Mouse (Mus musculus): ENCODE measurements around the gene Smim24. TPM values are rescaled to one million over a fixed set of nuclear protein-coding genes. Genes with fewer than 3 reads are reported as not detected.

The Smim24 gene
- polyA plus RNA-seq, 1 experiment from 2014 or later = 1.9 TPM

GRCm38 (mm10) chr10:81356991-81357844, 35.6 kb upstream of the Smim24 start, which contains the start of gene Mfsd12:
TSS of gene Mfsd12 (plus strand) at chr10:81357491.
- Histone ChIP-seq H3K4me3 (peak within 1 kb of the TSS; percentile 86), H3K27ac (peak within 1 kb of the TSS; percentile 84), H3K4me1 (peaks cover 69% of the 10 kb centered on the region), H3K36me3 (replicated peaks) (peaks cover 14% of the 10 kb centered on the region), H3K9me3 (no peaks in the 10 kb centered on the region), H3K27me3 (ENCODE audit: poor library complexity, severe bottlenecking) (peaks cover 48% of the 10 kb centered on the region)
- DNase-seq (ENCODE audit: extremely low spot score, low spot score) = peak; percentile 83
- 2% methylated on average over 78 of the region's 79 CpGs for WGBS

DNA sequence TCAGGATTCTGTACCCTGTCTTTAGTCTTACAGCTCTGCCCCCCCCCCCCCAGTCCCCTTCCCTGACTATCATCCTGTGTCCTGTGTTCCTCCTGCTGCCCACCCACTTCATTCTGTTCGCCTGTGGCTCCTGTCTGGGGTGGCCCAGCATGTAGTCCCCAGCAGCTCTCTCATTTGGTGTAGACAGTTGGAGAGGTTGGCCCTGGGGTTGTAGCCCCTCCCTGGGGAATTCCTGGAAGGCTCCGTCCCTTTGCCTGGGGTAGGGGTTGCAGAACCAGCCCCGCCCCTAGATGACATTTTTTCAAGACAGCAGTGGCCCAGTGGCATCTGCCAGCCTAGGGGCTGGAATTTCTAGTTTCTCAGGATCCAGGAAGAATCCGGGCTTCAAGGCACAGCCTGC, 34.6 kb upstream of the Smim24 start:
- 29% methylated on average over 4 of the region's 4 CpGs for WGBS
- DNase-seq (ENCODE audit: extremely low spot score, low spot score) = no peak
- Histone ChIP-seq H3K9me3 (no peaks in the 10 kb centered on the region), H3K36me3 (replicated peaks) (peaks cover 23% of the 10 kb centered on the region), H3K27me3 (ENCODE audit: poor library complexity, severe bottlenecking) (peaks cover 58% of the 10 kb centered on the region), H3K4me1 (peaks cover 79% of the 10 kb centered on the region), H3K4me3 (peak overlapping the region; percentile 86), H3K27ac (peak overlapping the region; percentile 84)

GRCm38 (mm10) chr10:81358841-81359240, 34.0 kb upstream of the Smim24 start:
- H3K27ac ChIP-seq = 0 out of 2 replicates have a peak overlapping the region, but pooled peaks have one; percentile 22
- no peak for DNase-seq (ENCODE audit: extremely low spot score, low spot score)
- H3K27me3 ChIP-seq (ENCODE audit: poor library complexity, severe bottlenecking) = peaks cover 64% of the 10 kb centered on the region
- H3K9me3 ChIP-seq = no peaks in the 10 kb centered on the region
- peaks cover 85% of the 10 kb centered on the region for H3K4me1 ChIP-seq
- H3K36me3 ChIP-seq (replicated peaks) = peaks cover 23% of the 10 kb centered on the region
- WGBS = 67% methylated on average over 1 of the region's 1 CpGs
- peak overlapping the region; percentile 86; the same call in 1 of the 2 replicates for H3K4me3 ChIP-seq

GRCm38 (mm10) chr10:81360721-81361120, 32.1 kb upstream of the Smim24 start:
- Histone ChIP-seq H3K4me1 (peaks cover 93% of the 10 kb centered on the region), H3K27me3 (ENCODE audit: poor library complexity, severe bottlenecking) (peaks cover 76% of the 10 kb centered on the region), H3K4me3 (no peak overlapping the region), H3K36me3 (replicated peaks) (peaks cover 23% of the 10 kb centered on the region), H3K27ac (0 out of 2 replicates have a peak overlapping the region, but pooled peaks have one; percentile 12), H3K9me3 (no peaks in the 10 kb centered on the region)
- WGBS = 76% methylated on average over 8 of the region's 8 CpGs
- DNase-seq (ENCODE audit: extremely low spot score, low spot score) = no peak

DNA sequence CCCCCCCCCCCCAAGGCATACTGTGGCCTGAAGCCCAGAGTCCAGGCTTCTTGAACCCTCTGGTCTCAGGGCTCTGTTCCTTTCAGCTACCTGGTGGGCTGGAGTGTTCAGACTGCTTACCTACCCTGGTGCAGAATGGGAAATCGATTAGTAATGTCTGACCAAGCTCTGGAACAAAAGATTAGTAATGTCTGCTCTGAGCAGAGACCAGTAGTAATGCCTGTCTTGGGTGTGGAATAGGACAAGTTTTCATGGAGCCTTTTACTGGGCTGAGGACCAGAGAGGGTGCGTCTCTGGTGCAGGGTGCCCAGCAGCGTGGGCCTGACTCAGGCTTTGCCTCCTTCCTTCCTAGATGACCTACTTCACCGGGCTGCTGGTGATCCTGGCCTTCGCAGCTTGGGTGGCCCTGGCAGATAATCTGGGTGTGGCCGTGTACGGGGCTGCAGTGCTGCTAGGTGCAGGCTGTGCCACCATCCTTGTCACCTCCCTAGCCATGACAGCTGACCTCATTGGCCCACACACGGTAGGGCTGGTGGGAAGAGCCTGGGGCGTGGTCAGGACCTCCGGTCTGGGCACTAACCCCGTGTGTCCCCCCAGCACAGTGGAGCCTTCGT, 30.4 kb upstream of the Smim24 start:
- peak overlapping the region; percentile 2; the same call in 1 of the 2 replicates for H3K27ac ChIP-seq
- H3K9me3 ChIP-seq = no peaks in the 10 kb centered on the region
- H3K4me1 ChIP-seq = peaks cover 99% of the 10 kb centered on the region
- 80% methylated on average over 12 of the region's 12 CpGs for WGBS
- peaks cover 64% of the 10 kb centered on the region for H3K27me3 ChIP-seq (ENCODE audit: poor library complexity, severe bottlenecking)
- peaks cover 37% of the 10 kb centered on the region for H3K36me3 ChIP-seq (replicated peaks)
- peak overlapping the region; percentile 0; the same call in 1 of the 2 replicates for H3K4me3 ChIP-seq
- no peak for DNase-seq (ENCODE audit: extremely low spot score, low spot score)

DNA sequence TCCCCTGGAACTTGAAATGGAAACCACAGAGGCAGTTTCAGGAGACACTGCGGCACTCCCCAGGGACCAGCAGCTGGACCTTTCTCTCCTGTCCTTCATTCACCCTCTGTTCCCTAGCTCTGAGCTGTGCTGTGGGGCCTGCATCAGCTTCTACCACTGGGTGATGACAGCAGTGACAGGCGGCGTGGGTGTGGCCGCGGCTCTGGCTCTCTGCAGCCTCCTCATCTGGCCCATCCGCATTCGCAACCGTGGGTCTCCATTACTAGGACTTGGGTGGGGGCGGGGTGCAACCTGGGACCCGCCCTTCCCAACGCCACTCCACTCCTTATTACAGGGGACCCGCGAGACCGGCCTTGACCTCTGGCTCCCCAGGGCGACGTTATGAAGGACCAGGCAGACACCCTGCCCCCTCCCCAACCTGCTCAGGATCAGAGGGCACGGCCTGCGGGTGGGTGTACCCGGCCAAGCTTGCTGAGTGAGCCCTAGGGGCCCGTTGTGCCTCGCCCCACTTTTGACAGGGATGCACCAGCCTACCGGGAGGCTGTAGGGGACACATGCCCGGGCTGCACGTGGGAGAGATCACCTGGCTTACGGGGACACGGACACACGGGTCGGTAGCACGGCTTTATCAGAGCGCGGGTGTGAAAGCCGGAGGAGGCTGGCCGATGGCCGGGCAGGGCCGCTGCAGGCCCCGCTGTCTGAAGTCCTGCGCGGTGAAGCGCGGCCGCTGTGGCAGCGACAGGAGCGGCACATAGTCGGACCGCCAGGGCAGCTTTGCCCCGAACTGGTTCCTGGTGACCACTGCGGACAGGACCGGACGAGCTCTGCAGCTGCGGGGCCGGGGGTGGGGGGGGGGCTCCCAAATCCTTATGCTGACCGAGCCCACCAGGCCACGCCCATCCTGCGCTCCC, 29.2 kb upstream of the Smim24 start:
- H3K36me3 ChIP-seq (replicated peaks) = peaks cover 49% of the 10 kb centered on the region
- H3K9me3 ChIP-seq = no peaks in the 10 kb centered on the region
- H3K4me3 ChIP-seq = peak overlapping the region; percentile 49
- 12% methylated on average over 54 of the region's 54 CpGs for WGBS
- peak overlapping the region; percentile 58 for H3K27ac ChIP-seq
- H3K4me1 ChIP-seq = peaks cover 96% of the 10 kb centered on the region
- peaks cover 54% of the 10 kb centered on the region for H3K27me3 ChIP-seq (ENCODE audit: poor library complexity, severe bottlenecking)
- DNase-seq (ENCODE audit: extremely low spot score, low spot score) = no peak

- DNase-seq (ENCODE audit: extremely low spot score, low spot score) = peak; percentile 46
- H3K9me3 ChIP-seq = no peaks in the 10 kb centered on the region
- peaks cover 44% of the 10 kb centered on the region for H3K27me3 ChIP-seq (ENCODE audit: poor library complexity, severe bottlenecking)
- H3K4me1 ChIP-seq = peaks cover 86% of the 10 kb centered on the region
- H3K27ac ChIP-seq = peak overlapping the region; percentile 54
- WGBS = 11% methylated on average over 28 of the region's 28 CpGs
- H3K4me3 ChIP-seq = peak overlapping the region; percentile 49
- peaks cover 59% of the 10 kb centered on the region for H3K36me3 ChIP-seq (replicated peaks)
Observed at GRCm38 (mm10) chr10:81364666-81365065, 28.2 kb upstream of the Smim24 start.

DNA sequence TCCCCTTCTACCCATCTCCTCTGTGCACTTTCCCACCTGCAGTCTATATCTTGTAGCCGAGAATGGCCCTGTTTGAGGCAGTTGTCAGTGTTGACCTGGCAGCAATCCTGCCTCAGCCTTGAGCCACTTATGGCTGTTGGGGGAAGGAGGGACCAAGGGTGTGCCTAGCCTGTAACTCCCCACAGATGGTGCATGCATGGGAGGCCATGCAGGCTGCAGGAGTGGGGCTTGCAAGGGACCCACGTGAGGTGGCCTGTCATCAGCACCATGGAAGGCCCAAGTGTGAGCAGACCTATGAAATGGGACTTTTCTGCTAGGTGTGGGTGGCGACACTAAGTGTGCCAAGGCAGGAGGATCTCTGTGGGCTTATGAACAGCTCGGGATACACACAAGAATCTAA, 27.8 kb upstream of the Smim24 start:
- H3K9me3 ChIP-seq = no peaks in the 10 kb centered on the region
- peaks cover 60% of the 10 kb centered on the region for H3K36me3 ChIP-seq (replicated peaks)
- no peak for DNase-seq (ENCODE audit: extremely low spot score, low spot score)
- 37% methylated on average over 4 of the region's 4 CpGs for WGBS
- H3K4me3 ChIP-seq = peak overlapping the region; percentile 49
- peaks cover 82% of the 10 kb centered on the region for H3K4me1 ChIP-seq
- peak overlapping the region; percentile 60 for H3K27ac ChIP-seq
- peaks cover 40% of the 10 kb centered on the region for H3K27me3 ChIP-seq (ENCODE audit: poor library complexity, severe bottlenecking)

DNA sequence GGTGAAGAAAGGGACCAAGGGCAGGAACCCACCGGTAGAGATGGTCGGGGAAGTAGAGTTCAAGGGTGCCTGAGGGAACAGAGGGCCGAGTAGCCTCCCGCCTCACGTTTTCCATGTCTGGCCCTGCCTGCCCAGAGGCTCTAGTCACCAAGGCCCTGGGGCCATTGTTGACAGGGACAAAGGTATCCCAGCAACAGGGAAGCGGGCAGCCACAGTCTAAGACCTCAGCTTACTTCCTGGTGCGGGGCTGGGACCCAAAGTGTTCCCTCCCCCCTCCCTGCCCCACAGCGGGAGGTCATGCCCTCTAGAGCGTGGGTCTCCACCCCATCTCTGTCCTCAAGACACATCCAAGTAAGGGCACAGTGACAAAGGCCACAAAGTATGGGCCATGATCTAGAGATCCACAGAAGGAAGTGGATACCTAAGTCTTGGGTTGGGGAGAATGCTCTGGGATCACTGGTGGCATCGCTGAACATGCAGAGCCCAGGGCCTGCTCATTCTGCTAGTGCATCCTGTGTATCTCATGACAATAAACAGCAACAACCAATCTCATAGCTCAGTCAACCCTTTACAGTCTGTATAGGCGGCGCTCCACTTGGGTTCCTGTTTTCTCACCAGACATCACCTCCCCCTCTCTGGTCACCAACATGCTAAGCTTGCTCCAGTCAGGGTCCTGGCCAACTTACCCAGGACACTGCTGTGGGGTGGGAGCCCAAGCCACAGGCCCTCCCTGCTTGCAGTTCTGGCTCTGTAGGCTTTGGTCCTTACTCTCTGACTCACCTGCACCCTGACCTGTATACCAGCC, 27.0 kb upstream of the Smim24 start, which contains the start of gene 4930404N11Rik:
Gene 4930404N11Rik, minus strand, starts transcription at position 145 of the 805 bp plus-strand sequence.
- peak; percentile 74 for DNase-seq (ENCODE audit: extremely low spot score, low spot score)
- WGBS = 18% methylated on average over 12 of the region's 12 CpGs
- peaks cover 40% of the 10 kb centered on the region for H3K27me3 ChIP-seq (ENCODE audit: poor library complexity, severe bottlenecking)
- peaks cover 75% of the 10 kb centered on the region for H3K4me1 ChIP-seq
- peak within 1 kb of the TSS; percentile 60 for H3K27ac ChIP-seq
- peak within 1 kb of the TSS; percentile 49 for H3K4me3 ChIP-seq
- no peaks in the 10 kb centered on the region for H3K9me3 ChIP-seq
- peaks cover 68% of the 10 kb centered on the region for H3K36me3 ChIP-seq (replicated peaks)

- H3K9me3 ChIP-seq = no peaks in the 10 kb centered on the region
- peaks cover 70% of the 10 kb centered on the region for H3K36me3 ChIP-seq (replicated peaks)
- peaks cover 67% of the 10 kb centered on the region for H3K4me1 ChIP-seq
- WGBS = 86% methylated on average over 6 of the region's 6 CpGs
- DNase-seq (ENCODE audit: extremely low spot score, low spot score) = no peak
- 0 out of 2 replicates have a peak overlapping the region, but pooled peaks have one; percentile 49 for H3K4me3 ChIP-seq
- H3K27ac ChIP-seq = peak overlapping the region; percentile 60
- H3K27me3 ChIP-seq (ENCODE audit: poor library complexity, severe bottlenecking) = peaks cover 35% of the 10 kb centered on the region
Observed at GRCm38 (mm10) chr10:81366477-81367206, 26.2 kb upstream of the Smim24 start.

DNA sequence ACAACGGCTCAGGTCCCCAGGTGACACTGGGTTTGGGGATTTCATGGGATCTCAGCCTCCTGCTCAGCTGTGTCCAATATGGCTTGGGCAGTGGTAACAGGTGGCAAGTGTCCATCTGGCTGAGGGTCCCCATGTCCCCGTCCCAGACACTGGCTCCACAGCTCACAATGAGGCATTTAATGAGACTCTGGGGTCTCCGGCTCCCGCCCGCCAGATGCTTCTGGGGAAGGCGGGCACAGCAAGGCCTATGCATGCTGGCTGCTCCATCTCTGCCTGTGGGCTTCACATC, 25.7 kb upstream of the Smim24 start:
- WGBS = 90% methylated on average over 6 of the region's 6 CpGs
- Histone ChIP-seq H3K27ac (no peak overlapping the region), H3K27me3 (ENCODE audit: poor library complexity, severe bottlenecking) (peaks cover 30% of the 10 kb centered on the region), H3K4me1 (peaks cover 62% of the 10 kb centered on the region), H3K4me3 (no peak overlapping the region), H3K9me3 (no peaks in the 10 kb centered on the region), H3K36me3 (replicated peaks) (peaks cover 70% of the 10 kb centered on the region)
- no peak for DNase-seq (ENCODE audit: extremely low spot score, low spot score)
